Mouse (Mus musculus) central nervous system, embryonic 14 days (tissue): ENCODE measurements around the gene Olfr1450. TPM values are rescaled to one million over a fixed set of nuclear protein-coding genes. Genes with fewer than 3 reads are reported as not detected.

Experiments
- polyA plus RNA-seq: library from polyadenylated mRNA; depleted of rRNA; stranded (reverse); fragments of >200 nt; gene quantifications from 2 replicates; pipeline ENCODE4 v1.2.3, GENCODE M21; 2012; rRNA removed

The Olfr1450 gene
- polyA plus RNA-seq = not detected in 2 replicates

DNA sequence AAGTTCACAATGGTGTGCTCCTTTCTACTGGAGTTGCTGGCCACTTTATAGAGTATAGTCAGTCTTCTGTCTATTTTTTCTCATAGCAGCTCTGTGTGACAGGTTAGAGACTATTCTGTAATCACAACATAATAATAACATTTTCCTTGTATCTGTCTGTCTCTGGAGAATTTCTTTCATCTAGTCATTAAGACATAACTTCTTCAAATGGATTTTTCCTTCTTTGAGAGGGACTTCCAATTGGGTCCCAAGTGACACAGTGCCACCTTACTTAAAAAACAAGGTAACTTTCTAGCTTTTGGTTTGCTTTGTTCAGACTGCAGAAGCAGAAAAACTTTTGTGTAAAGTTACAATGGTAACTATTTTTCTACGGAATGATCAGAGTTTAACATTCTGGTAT, at the start of gene Olfr1450:
TSS of gene Olfr1450 (plus strand) at position 301 of the 400 bp plus-strand sequence.

DNA sequence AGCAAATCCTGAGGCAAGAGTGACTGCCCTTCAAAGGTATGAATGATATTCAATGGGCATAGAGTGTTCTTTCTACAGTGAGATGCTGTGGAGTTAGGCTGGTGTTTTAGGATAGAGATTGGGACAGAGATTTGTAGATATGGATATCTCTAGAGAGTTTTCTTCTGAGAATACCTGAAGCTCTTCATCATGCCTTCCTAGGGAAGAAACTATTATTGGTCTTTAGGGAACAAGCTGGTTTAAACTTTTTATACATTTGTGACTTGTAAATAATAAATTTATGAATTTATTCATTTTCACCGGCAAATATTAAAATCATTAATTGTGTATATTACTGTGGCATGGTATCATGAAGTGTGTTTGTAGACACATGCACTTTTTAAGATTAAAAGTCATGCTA, 46.4 kb upstream of the Olfr1450 start, which contains the start of gene Olfr1447:
TSS of gene Olfr1447 (minus strand) at position 101 of the 400 bp plus-strand sequence.

GRCm38 (mm10) chr19:12924319-12924718, 25.7 kb upstream of the Olfr1450 start, which contains the start of gene Olfr1448:
Gene Olfr1448 (minus strand): TSS chr19:12924419.

GRCm38 (mm10) chr19:12930540-12930939, 19.5 kb upstream of the Olfr1450 start, which contains the start of gene Olfr1449:
Gene Olfr1449 (plus strand): TSS chr19:12930840.

GRCm38 (mm10) chr19:12994714-12995113, 44.7 kb downstream of the Olfr1450 start, which contains the start of gene Olfr1451:
Gene Olfr1451 (plus strand): TSS chr19:12995014.

Other genes with a start within 250 kb of the Olfr1450 start
- gene Cntf, start 184.6 kb upstream of the Olfr1450 start, polyA plus RNA-seq = 3.8 and 4.0 TPM in 2 replicates
- gene Zfp91, start 154.1 kb upstream of the Olfr1450 start, polyA plus RNA-seq = 35.9 and 40.1 TPM in 2 replicates
- 1.6 and 2.0 TPM in 2 replicates for gene Lpxn, start 154.1 kb upstream of the Olfr1450 start, polyA plus RNA-seq
- gene Gm5244, start 103.6 kb upstream of the Olfr1450 start, polyA plus RNA-seq = not detected in 2 replicates
- gene Olfr1444, start 93.0 kb upstream of the Olfr1450 start, polyA plus RNA-seq = not detected in 2 replicates
- gene Olfr1445, start 66.4 kb upstream of the Olfr1450 start, polyA plus RNA-seq = not detected in 2 replicates
- not detected in 2 replicates for gene Olfr1446, start 56.7 kb upstream of the Olfr1450 start, polyA plus RNA-seq
- gene Olfr1447, start 46.5 kb upstream of the Olfr1450 start, polyA plus RNA-seq = not detected in 2 replicates
- gene Olfr1448, start 25.8 kb upstream of the Olfr1450 start, polyA plus RNA-seq = not detected in 2 replicates
- not detected in 2 replicates for gene Olfr1449, start 19.4 kb upstream of the Olfr1450 start, polyA plus RNA-seq
- gene Olfr1451, start 44.8 kb downstream of the Olfr1450 start, polyA plus RNA-seq = not detected in 2 replicates
- gene Olfr1453, start 78.1 kb downstream of the Olfr1450 start, polyA plus RNA-seq = not detected in 2 replicates
- not detected in 2 replicates for gene Olfr1454, start 110.4 kb downstream of the Olfr1450 start, polyA plus RNA-seq
- not detected in 2 replicates for gene Olfr1457, start 147.6 kb downstream of the Olfr1450 start, polyA plus RNA-seq
- not detected in 2 replicates for gene Olfr1458, start 156.5 kb downstream of the Olfr1450 start, polyA plus RNA-seq
- gene Olfr1459, start 199.3 kb downstream of the Olfr1450 start, polyA plus RNA-seq = 0.01 TPM in 1 of 2 replicates, not detected in the other
- not detected in 2 replicates for gene Olfr1461, start 212.7 kb downstream of the Olfr1450 start, polyA plus RNA-seq
- not detected in 2 replicates for gene Olfr1462, start 235.5 kb downstream of the Olfr1450 start, polyA plus RNA-seq